Mouse (Mus musculus) kidney, adult 2 months (tissue): ENCODE results near the gene Coa6.

Source experiments
- CTCF ChIP-seq: fragments of 200-500 bp; conservative IDR thresholded peaks from 2 replicates; pipeline ENCODE4 v1.5.1; 2011; ENCODE audit warnings: low read depth, mild to moderate bottlenecking, control low read depth, low read length, moderate library complexity, mixed read lengths; ENCODE audit not compliant: insufficient read depth, insufficient read length
- POLR2A ChIP-seq: fragments of 200-500 bp; IDR thresholded peaks from one replicate; pipeline ENCODE4 v1.6.1; 2011; ENCODE audit warnings: low read depth, low read length, control low read depth

GRCm38 (mm10) chr8:126405030-126405429 lies 17.3 kb upstream of the Coa6 start:
- TF ChIP-seq POLR2A (no peak), CTCF (no peak)
